Mouse (Mus musculus): ENCODE data around the gene Ndufaf2. TPM values are rescaled to one million over a fixed set of nuclear protein-coding genes. Genes with fewer than 3 reads are reported as not detected.
A peak's percentile ranks its signal among the peaks of the same experiment; 100 is the strongest.

Ndufaf2 gene
- total and polyA plus RNA-seq, 3 experiments = 37.1 to 117 (median 51.2) TPM

GRCm38 (mm10) chr13:108100700-108101099, 57.7 kb downstream of the Ndufaf2 start:
- H3K9ac ChIP-seq (ENCODE audit: insufficient read depth, low read depth) = no peak overlapping the region
- peaks cover 0 to 17% of the 10 kb centered on the region in 2 experiments for H3K36me3 ChIP-seq (replicated peaks in 1 of 2; ENCODE audit: control insufficient read depth in 1 of 2, insufficient read depth in 1 of 2, low read length in 1 of 2)
- H3K9me3 ChIP-seq (replicated peaks; ENCODE audit: low read length) = no peaks in the 10 kb centered on the region
- H3K4me1 ChIP-seq (ENCODE audit: control insufficient read depth in 1 of 2, insufficient read depth in 2 of 2) = peaks cover 0 to 48% of the 10 kb centered on the region in 2 experiments; a peak in 2 of 4 replicates
- dilution Hi-C loops (cut with MboI; ENCODE audit: extremely low pct_ligation_motif_present, extremely low pct_unique_long_range_greater_than_20kb, low sequenced_read_pairs) = no loop called here
- no peak overlapping the region for H3K4me3 ChIP-seq (replicated peaks in 1 of 3; ENCODE audit: low read depth in 2 of 3, low read length in 2 of 3, poor library complexity in 1 of 3)
- no peak for TF ChIP-seq SMC3 (IDR thresholded peaks at IDR 0.05; ENCODE audit: low read depth, low read length)
- no peak for TF ChIP-seq ZKSCAN1 (IDR thresholded peaks at IDR 0.05; ENCODE audit: borderline replicate concordance, low read depth, low read length)
- TF ChIP-seq KAT2A (IDR thresholded peaks at IDR 0.05; ENCODE audit: insufficient replicate concordance, low read length) = no peak
- no peak for TF ChIP-seq PAX5 (IDR thresholded peaks at IDR 0.05; ENCODE audit: low read length)
- no peak for TF ChIP-seq MAFK (IDR thresholded peaks at IDR 0.05; ENCODE audit: insufficient replicate concordance, low read length)
- no peak for TF ChIP-seq UBTF (IDR thresholded peaks at IDR 0.05; ENCODE audit: low read depth, low read length)
- TF ChIP-seq ELF1 (IDR thresholded peaks at IDR 0.05; ENCODE audit: low read depth, low read length) = no peak
- no peak for TF ChIP-seq IRF4 (IDR thresholded peaks at IDR 0.05; ENCODE audit: low read depth, low read length)
- no peak for TF ChIP-seq JUN (IDR thresholded peaks at IDR 0.05; ENCODE audit: insufficient read depth, low read depth, low read length)
- no peak for TF ChIP-seq CHD1 (IDR thresholded peaks at IDR 0.05; ENCODE audit: low read depth, low read length)
- peak; percentile 41; the same call in 1 of the 2 replicates for TF ChIP-seq ETS1 (conservative IDR thresholded peaks at IDR 0.05; ENCODE audit: low read depth, low read length)
- peak; percentile 35; the same call in 1 of the 2 replicates for TF ChIP-seq EP300 (IDR thresholded peaks at IDR 0.05; ENCODE audit: low read length)
- no peak for TF ChIP-seq CHD2 (IDR thresholded peaks at IDR 0.05; ENCODE audit: low read length)
- peak; percentile 24; the same call in 1 of the 2 replicates for TF ChIP-seq BHLHE40 (IDR thresholded peaks at IDR 0.05; ENCODE audit: low read depth, low read length)
- TF ChIP-seq RCOR1 (conservative IDR thresholded peaks at IDR 0.05; ENCODE audit: low read depth, low read length) = no peak
- TF ChIP-seq ZNF384 (IDR thresholded peaks at IDR 0.05; ENCODE audit: low read depth, low read length) = no peak
- TF ChIP-seq MAX (IDR thresholded peaks at IDR 0.05; ENCODE audit: low read length) = peak; percentile 65; the same call in 1 of the 2 replicates
- no peak for TF ChIP-seq GABPA (IDR thresholded peaks at IDR 0.05; ENCODE audit: insufficient replicate concordance, low read depth, low read length)
- no peak for TF ChIP-seq POLR2A (IDR thresholded peaks at IDR 0.05; ENCODE audit: low read depth, low read length)
- TF ChIP-seq USF2 (conservative IDR thresholded peaks at IDR 0.05; ENCODE audit: low read depth, low read length) = no peak
- TF ChIP-seq MYC (IDR thresholded peaks at IDR 0.05; ENCODE audit: low read depth, low read length) = peak; percentile 50; the same call in 1 of the 2 replicates
- no peak for TF ChIP-seq ZC3H11A (IDR thresholded peaks at IDR 0.05; ENCODE audit: low read depth, low read length)
- no peak; the same call in 1 of the 2 replicates for TF ChIP-seq RAD21 (IDR thresholded peaks at IDR 0.05; ENCODE audit: low read depth, low read length)
- no peak for TF ChIP-seq NRF1 (IDR thresholded peaks at IDR 0.05; ENCODE audit: low read depth, low read length)
- TF ChIP-seq SIN3A (IDR thresholded peaks at IDR 0.05; ENCODE audit: low read length) = peak; percentile 38; the same call in 1 of the 2 replicates
- TF ChIP-seq MXI1 (IDR thresholded peaks at IDR 0.05; ENCODE audit: low read depth, low read length) = peak; percentile 46; the same call in 1 of the 2 replicates
- TF ChIP-seq ZMIZ1 (IDR thresholded peaks at IDR 0.05; ENCODE audit: low read depth, low read length) = no peak
- no peak for TF ChIP-seq NELFE (IDR thresholded peaks at IDR 0.05; ENCODE audit: low read depth, low read length)
- no peak for TF ChIP-seq E2F4 (IDR thresholded peaks at IDR 0.05; ENCODE audit: insufficient replicate concordance, low read depth, low read length)
- TF ChIP-seq POLR2AphosphoS2 (IDR thresholded peaks at IDR 0.05; ENCODE audit: low read depth, low read length) = no peak
- TF ChIP-seq TBP (conservative IDR thresholded peaks at IDR 0.05; ENCODE audit: low read depth, low read length) = no peak
- TF ChIP-seq MAZ (IDR thresholded peaks at IDR 0.05; ENCODE audit: low read depth, low read length) = no peak
- no peak for TF ChIP-seq JUND (conservative IDR thresholded peaks at IDR 0.05; ENCODE audit: low read depth, low read length)
- TF ChIP-seq MEF2A (IDR thresholded peaks at IDR 0.05; ENCODE audit: borderline replicate concordance, low read depth, low read length) = peak; percentile 40; the same call in 1 of the 2 replicates
- no peak for TF ChIP-seq HCFC1 (IDR thresholded peaks at IDR 0.05; ENCODE audit: low read depth, low read length)
- no peak for TF ChIP-seq USF1 (IDR thresholded peaks at IDR 0.05; ENCODE audit: low read depth, low read length)
- TF ChIP-seq CTCF (conservative IDR thresholded peaks at IDR 0.05 in 1 of 2, IDR thresholded peaks at IDR 0.05 in 1 of 2; ENCODE audit: low read depth in 2 of 2, low read length in 2 of 2) = no peak
- no peak; the same call in 1 of the 2 replicates for TF ChIP-seq TCF12 (IDR thresholded peaks at IDR 0.05; ENCODE audit: low read depth, low read length)
- no peak overlapping the region for H3K4me2 ChIP-seq (ENCODE audit: insufficient read depth, low read depth, poor library complexity, severe bottlenecking)
- H3K27me3 ChIP-seq (replicated peaks) = no peaks in the 10 kb centered on the region
- peaks cover 3% of the 10 kb centered on the region; the same call in 1 of the 2 replicates for H3K79me2 ChIP-seq (replicated peaks; ENCODE audit: control insufficient read depth, extremely low read depth, insufficient read depth, poor library complexity, severe bottlenecking)
- in situ Hi-C loops (cut with MboI; ENCODE audit: low pct_ligation_motif_present, low pct_unique_long_range_greater_than_20kb, low sequenced_read_pairs) = no loop called here
- H3K27ac ChIP-seq (ENCODE audit: insufficient read depth, low read depth) = no peak overlapping the region
- peak; percentile 73 for DNase-seq (ENCODE audit: extremely low read depth)

All from CH12.LX (cell line).